Mouse (Mus musculus) fat pad, adult 2 months (tissue): ENCODE data around the gene AC161166.1.
"Not testable (repeated sequence)": the region's sequence is repeated elsewhere in the genome, so short reads cannot be mapped to it uniquely, and the experiment has no call there.

Source experiments
- DNase-seq: peaks from one replicate; pipeline ENCODE4 v3.0.0-alpha.2; 2011; ENCODE audit warnings: low read depth, low spot score; ENCODE audit errors: extremely low read depth

AC161166.1 gene

GRCm38 (mm10) chr7:24487403-24487802 is 24.9 kb downstream of the AC161166.1 start:
- DNase-seq = no peak

GRCm38 (mm10) chr7:24486654-24487130 is 25.6 kb downstream of the AC161166.1 start:
- no peak for DNase-seq

GRCm38 (mm10) chr7:24485481-24485880 is 26.8 kb downstream of the AC161166.1 start:
- no peak for DNase-seq

- not testable (repeated sequence) for DNase-seq
Measured at GRCm38 (mm10) chr7:24483291-24483690, 29.0 kb downstream of the AC161166.1 start.

GRCm38 (mm10) chr7:24482208-24483020 is 29.8 kb downstream of the AC161166.1 start:
- no peak for DNase-seq

- DNase-seq = no peak
Measured at GRCm38 (mm10) chr7:24481474-24482207, 30.6 kb downstream of the AC161166.1 start, which contains the start of gene Cadm4. Cadm4 (plus strand) TSS chr7:24482023.

- no peak for DNase-seq
Measured at GRCm38 (mm10) chr7:24480986-24481473, 31.2 kb downstream of the AC161166.1 start.

- no peak for DNase-seq
Measured at GRCm38 (mm10) chr7:24480121-24480941, 31.9 kb downstream of the AC161166.1 start.

GRCm38 (mm10) chr7:24479685-24480084 is 32.6 kb downstream of the AC161166.1 start:
- no peak for DNase-seq

GRCm38 (mm10) chr7:24478911-24479310 is 33.3 kb downstream of the AC161166.1 start:
- DNase-seq = no peak

- DNase-seq = no peak
Measured at GRCm38 (mm10) chr7:24476856-24477255, 35.4 kb downstream of the AC161166.1 start.

- no peak for DNase-seq
Measured at GRCm38 (mm10) chr7:24476338-24476737, 35.9 kb downstream of the AC161166.1 start.

- DNase-seq = no peak
Measured at GRCm38 (mm10) chr7:24474811-24475506, 37.3 kb downstream of the AC161166.1 start.

- DNase-seq = no peak
Measured at GRCm38 (mm10) chr7:24473913-24474529, 38.2 kb downstream of the AC161166.1 start.

GRCm38 (mm10) chr7:24472937-24473336 is 39.3 kb downstream of the AC161166.1 start:
- DNase-seq = no peak

GRCm38 (mm10) chr7:24472442-24472841 is 39.8 kb downstream of the AC161166.1 start:
- no peak for DNase-seq

- DNase-seq = no peak
Measured at GRCm38 (mm10) chr7:24470356-24470755, 41.9 kb downstream of the AC161166.1 start.

GRCm38 (mm10) chr7:24469126-24469525 is 43.1 kb downstream of the AC161166.1 start:
- DNase-seq = no peak

- DNase-seq = no peak
Measured at GRCm38 (mm10) chr7:24467886-24468285, 44.4 kb downstream of the AC161166.1 start.

- no peak for DNase-seq
Measured at GRCm38 (mm10) chr7:24466835-24467234, 45.4 kb downstream of the AC161166.1 start.
